Mouse (Mus musculus): ENCODE data around the gene Rin2.

Gene Rin2

DNA sequence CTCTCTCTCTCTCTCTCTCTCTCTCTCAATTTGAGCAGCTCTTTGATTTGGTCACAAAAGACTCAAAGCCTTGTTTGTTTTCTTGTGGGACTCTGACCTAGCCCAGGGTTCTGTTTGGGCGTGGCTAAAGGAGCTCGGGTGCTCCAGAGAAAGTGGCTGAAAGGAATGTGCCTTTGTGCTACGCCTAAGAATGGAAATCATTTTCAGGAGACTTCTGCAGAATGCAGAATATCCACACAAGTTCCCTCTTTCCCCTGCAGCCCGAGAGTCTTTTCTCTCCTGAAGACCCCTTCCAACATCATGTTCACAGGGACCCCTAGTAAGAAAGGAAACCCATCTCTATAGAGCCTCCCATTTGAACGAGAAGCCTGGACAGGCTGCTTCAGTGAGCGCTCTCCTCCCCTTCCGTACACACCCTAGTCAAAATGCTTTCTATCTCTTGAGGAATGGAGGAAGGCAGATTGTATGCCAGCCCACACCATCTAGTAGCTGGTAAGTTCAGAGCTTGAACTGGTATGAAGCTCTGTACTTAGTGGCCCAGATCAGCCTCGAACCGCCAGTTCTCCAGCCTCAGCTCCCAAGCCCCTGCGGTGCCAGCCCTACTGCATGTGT, 187.3 kb downstream of the Rin2 start:
- DNase-seq (ENCODE audit: low spot score): no peak

DNA sequence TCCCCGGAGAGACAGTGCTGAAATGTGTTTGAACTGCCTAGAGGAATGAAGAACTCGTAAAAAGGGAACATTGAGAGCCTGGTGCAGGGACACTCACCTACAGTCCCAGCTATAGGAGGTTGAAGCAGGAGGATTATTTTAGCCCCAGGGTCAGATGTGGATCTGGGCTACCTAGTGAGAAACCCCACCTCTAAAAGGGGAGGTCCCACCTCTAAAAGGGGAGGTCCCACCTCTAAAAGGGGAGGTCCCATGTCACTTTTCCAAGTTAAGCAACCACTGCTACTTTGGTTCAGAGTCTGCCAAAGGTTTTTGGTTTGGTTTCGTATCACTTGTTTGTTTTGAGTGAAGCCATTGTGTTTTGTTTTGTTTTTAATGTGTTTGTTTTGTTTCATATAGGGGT, 190.3 kb downstream of the Rin2 start:
- DNase-seq (ENCODE audit: low spot score): no peak

DNA sequence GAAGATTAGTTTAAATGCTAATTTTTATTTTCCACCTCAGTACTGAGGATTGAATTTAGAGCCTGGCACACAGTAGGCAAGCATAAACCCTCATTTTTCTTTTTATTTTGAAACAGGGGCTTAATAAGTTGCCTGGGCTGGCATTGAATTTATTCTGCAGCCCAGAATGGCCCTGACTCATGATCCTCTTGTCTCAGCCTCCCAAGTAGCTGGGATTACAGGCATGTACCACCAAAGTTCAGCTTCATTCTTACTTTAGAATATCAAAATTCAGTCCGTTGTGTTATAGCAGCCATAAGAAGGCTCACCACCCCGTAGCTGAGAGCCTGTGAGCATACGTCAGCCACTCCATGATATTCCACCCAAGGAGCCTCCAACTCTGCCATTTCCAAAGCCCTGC, 191.2 kb downstream of the Rin2 start:
- DNase-seq (ENCODE audit: low spot score): no peak

DNA sequence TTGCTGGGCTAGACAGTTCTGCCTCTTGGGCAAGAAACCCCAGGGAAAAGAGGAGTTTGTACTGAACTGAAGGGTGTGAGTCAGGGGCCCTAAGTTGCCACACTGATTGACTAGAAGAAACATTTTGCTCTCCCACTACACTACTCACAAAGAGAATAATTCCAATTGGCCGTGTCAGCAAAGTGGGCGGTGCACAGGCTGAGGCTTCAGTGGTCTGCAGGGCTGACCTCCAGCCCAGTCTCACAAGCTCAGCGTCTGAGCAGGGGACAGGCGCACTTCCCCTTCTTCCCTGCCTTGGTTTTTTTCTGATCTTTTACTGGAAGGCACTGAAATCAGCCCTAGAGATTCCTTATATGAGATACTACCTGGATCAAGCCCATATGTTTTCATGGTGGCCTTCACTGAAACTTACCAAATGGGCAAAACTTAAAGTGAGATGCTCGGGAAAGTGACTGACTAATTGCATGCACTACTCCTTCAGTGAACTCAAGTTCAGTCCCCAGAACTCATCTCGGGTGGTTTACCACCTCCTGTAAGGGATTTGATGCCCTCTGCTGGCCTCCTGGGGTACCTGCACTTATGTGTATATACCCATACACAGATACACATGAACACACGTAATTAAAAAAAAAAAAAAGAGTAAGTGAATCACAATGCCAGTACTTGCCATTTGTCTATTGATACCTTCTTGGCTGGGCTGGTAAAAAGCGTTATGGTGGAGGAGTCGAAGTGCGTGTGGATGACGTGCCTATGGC, 191.9 kb downstream of the Rin2 start:
- no peak for DNase-seq (ENCODE audit: low spot score)

DNA sequence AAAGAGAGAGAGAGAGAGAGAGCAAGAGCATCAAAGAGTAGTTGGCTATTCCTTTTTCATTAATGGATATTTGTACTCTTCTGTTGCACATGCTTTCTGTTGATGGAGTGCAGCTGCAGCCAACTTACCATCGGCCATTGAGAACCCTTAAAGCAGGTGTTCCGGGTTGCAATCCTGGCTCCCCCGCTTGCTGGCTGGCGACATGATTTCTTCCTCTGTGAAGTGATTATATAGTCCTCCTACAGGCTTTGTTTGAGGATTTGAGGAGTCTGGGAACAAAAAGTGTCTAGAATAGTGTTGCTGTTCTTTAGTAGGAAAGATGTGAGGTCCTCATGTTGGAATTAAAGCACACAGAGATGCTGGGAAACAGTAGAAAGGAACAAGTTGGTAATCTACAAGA, 196.3 kb downstream of the Rin2 start:
- no peak for DNase-seq (ENCODE audit: low spot score)

DNA sequence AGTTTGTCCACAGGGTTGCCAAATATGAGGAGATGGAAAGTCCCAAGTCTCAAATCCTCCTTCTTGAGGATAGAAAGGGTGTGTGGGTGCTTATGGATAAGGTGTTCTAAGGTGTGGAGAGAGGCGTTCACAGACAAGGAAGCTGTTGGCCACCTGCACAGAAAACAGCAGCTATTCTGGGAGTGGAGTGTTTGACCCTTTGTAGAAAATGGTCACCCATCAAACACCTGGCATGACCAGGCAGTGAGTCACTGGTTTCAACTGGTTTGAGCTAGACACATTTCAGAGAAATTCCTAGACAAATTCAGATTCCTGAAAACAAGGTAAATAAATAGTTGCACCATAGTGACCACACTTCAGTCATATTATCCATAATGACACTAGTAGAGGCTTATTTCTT, 197.1 kb downstream of the Rin2 start:
- DNase-seq (ENCODE audit: low spot score): no peak

DNA sequence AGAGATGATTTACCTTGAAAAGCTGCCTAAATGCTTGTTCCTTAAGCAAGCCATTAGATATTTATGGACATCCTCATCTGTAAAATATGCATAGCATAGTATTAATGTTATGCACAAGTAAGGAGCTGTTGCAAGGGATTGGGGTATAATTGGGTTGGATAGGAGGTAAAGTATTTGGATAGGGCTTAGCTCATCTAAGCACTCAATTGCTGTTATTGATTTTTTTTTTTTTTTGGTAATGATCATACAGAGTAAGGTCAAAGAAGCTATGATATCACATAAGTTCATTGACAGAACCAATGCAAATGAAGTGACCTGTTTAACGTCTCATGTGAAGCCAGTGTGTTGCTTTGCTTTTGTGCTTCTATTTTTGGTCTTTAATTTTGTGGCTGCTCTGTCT, 198.9 kb downstream of the Rin2 start:
- no peak for DNase-seq (ENCODE audit: low spot score)

DNA sequence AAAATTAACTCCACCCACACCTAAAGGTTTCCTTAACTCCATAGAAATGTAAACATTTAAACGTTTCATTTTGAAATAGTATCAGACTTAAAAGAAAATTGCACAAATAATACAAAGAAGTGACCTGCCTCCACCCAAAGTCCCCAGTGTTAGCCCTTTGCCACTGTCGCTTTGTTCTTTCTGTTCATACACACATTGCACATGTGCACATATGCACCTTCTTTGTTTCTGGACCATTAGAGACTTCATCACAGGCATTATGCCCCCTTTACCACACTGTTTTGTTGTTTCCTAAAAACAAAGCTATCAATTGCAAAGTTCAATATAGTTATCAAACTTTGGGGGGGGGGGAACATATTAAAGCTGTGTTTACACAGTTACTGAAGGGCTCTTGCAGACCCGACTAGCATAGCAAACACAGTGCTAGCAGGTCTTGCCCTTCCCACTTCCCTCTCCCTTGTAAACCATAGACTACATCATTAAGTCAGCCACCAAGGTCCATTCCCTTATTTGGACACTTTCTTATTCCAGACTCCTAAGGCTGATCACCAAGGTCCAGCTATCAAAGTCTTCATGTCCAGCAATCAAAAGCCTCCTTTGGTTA, 200.0 kb downstream of the Rin2 start:
- no peak for DNase-seq (ENCODE audit: low spot score)

DNA sequence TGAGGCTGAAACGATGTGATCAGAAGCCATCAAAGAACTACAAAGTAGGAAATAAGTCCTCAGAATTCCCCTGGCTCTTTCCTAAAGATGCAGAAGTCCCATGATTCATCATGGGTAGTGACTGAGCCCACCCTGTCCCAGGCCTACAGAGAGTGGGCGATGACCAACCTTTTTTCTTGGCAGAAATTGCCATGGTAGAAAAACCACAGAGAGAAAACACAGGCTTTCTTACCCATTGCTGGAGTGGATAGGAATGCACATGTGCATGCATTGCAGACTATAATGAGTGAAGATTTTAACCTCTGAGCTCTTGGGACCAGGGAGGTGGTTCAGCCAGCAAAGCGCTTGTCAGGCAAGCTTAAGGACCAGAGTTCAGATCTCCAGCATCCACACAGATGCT, 202.2 kb downstream of the Rin2 start:
- DNase-seq (ENCODE audit: low spot score): no peak

DNA sequence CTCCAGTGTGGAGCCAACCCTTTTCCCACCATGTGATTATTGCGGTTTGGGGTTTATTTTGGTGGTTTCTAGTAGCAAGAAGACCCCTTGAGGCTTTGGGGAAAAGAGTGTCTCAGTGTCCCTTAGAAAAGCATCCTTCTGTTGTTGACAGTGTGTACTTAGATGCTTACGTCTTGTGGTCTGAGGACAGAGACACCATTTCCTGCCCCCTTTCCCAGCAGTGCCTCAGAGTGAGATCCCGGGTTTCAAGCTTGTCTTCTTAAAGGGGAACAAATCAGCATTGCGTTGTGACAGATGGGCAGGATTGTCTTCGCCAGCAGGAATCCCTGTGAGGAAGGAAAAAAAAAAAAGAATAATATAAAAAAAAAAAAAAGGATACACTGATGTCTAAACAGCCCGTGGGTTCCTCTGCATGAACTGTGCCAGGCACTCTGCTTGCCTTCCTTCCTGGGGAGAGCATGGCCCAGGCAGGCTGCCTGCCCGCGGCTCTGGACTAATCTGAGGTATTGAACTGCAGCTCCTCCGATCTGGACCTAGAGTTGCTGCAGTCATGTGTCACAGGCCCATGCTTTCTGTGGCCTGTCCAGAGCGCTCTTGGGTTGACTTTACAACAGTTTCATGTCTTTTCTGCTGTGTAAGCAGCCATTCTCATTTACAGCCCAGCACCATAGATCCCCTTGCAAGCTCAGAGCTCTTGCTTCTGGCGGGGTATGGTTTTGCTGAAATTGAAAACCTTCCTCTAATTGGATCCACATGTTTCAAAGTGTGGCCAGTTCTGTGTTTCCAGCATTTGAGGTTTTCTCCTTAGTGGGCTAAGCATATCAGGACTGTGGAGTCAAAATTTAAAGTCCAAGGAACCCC, 206.1 kb downstream of the Rin2 start:
- DNase-seq (ENCODE audit: low spot score): no peak

DNA sequence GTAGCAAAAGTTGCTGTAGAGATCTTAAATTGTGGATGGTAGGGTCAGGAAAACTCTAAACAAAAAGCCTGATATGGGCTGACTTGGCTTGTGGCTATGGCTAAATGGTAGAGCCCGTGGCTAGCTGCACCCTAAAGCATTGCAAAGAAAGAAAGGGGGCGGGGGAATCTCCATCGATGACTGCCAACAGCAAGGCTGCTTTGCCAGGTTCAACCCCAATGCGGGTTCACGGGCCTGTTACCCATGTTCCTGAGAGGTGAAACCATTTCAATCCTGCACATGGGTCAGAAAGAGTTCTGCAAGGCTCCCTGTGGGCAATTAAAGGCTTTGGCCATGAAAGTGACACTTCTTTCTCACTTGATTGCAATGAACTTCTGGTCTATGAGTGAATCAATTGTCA, 206.9 kb downstream of the Rin2 start:
- DNase-seq (ENCODE audit: low spot score): no peak

DNA sequence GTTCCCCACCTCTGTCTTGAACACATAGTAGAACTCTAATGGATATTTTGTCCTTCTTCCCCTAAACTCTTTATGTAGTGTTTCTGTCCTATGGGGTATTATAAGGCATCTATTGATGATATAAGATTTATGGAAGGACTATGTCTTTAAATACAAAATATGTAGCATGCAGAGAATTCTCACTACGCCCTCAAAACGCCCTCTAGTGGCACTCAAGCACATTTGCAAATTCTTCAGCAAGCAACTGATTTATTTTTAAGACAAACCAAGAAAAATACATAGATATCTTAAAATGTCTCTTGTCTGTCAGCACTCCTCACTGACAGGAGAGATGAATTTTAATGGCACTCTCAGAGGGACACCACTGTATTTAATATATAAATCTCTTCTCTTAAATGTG, 207.4 kb downstream of the Rin2 start:
- no peak for DNase-seq (ENCODE audit: low spot score)

DNA sequence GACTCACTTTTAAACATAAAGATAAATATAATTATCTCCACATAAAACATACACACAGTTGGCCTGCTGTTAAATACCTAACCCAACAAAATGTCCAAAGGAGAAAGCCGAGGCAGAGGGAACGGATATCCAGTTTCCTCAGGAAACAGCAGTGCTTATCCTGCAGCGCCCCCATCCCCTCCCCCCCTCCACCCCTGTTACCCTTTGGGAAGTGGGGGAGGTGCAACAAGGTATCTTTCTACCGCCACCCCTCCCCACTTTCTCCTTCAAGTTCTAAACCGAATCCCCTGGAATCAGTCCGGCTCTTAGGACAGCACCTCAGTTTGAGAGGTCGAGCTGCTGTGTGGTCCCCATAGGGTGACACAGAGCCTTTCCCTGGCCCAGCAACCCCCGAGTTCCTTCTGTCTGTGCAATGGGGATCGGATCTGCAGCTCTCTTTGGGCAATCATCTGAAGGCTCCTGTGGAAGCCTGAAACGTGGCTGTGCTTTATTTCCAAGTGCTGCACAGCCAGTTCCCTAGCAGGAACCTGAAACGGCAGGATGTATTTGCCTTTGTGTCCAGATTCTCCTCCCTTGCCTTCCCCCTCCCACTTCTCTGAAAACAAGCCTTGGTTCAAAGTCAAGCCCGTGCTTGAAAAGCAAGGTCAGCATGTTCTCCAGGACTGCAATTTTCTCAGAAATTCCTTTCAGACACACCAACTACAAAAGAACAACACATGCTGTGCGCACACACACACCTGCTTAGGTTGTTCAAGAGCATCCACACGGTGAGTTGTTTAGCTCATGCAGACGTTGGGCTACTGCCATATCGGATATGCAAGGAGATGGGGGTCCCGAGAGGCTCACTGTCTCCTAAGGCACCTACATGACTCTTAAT, 209.3 kb downstream of the Rin2 start:
- DNase-seq (ENCODE audit: low spot score): no peak

DNA sequence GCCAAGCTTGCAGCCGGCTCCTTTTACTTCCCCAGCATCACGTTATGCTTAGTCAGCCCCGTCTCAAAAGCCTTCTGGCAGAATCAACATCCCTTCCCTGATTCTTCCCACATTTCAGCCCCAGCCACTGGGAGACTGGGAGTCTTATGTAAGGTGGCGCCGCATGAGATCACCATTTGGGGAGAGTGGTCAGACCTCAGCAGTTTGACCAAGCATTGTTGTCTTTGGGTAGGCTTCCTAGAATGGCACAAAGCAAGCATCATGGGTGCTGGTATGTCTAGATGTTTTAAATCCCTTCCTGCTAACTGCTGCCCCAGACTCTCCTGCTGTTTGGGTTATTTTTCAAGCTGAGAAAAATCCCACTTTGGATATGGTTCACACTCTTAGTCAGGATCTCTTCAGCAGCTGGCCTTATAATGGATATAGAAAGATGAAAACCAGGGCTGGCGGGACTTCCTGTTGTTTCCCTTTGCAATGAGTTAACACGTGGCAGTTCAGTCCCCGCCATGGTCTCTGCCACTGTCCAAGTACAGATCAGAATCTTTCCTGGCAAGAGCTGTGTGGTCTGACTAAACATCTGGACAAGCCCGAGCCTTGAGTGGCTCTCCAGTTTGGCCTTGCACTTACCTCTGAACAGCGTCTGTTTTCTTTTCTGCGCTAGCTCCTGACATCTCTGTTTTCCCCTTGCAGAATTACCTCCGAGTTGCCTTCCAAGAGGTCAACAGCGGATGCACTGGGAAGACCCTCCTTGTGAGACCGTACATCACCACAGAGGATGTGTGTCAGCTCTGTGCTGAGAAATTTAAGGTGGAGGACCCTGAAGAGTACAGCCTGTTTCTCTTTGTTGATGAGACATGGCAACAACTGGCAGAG, 210.1 kb downstream of the Rin2 start:
- DNase-seq (ENCODE audit: low spot score): no peak

DNA sequence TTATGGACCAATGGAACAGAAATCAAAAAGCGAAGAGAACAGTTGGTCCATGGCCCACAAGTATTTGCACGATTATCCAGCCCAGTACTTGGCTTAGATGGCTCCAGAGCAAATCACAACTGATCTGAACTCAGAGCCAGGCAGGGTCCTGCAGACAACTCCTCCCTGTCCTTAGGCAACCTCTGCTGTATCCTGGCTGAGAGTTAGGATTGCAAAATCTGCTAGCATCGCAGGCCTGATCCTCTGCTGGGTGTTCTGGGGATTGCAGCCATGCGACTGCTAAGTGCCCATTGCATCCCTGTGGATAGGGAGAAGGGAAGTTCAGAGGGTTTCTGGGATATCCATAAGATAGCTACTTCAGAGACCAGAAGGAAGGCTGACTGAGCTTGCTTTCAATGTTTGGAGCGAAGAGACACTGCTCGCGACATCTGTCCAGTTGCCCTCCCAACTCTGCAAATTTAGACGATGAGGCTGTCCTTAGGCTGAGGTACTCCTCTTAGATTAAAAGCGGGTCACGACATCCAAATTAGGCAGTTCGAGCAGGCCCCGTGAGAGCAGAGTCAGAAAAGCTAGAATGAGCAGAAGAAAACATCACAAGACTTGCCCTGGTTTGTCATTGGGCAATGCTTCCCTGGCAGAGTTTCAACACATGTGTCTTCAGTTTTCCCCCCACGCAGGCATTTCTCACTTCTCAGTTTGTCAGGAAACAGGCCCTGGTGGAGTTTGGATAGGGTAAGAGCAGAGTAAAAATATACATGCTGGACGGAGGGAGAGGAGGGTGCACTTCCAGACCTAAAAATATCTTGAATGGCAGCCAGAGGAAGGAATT, 213.1 kb downstream of the Rin2 start:
- DNase-seq (ENCODE audit: low spot score): peak; percentile 56

DNA sequence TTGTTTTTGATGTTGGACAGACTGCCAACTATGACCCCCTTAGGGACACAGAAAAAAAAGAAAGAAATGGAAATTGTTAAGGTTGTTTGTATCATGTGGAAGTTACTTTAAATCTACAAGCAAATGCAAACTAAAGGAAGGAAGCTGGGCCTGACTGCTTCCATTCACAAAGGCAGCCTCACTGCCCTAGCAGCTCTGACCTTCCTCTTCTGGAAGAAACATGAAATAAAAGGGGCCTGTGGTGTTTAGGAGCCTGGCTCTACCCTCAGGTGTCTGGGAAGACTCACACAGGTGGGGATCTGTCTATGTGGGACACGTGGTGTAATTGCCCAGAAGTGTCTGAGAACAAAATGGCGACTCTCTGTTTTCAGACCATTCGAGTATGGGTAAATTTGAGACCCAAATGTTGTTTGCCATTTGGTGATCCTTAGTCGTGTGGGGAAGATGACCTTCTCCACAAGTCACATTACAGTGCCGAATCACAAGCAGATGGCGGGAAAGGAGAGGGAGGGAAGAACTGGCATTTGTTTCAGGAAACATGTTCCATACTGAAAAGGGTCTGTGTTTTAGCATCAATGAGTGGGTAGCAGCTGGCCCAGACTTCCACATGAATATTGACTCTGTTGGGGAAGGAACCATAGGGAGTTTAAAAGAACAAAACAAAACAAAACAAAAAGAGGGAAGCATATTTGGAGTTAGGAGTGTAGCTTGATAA, 213.9 kb downstream of the Rin2 start:
- no peak for DNase-seq (ENCODE audit: low spot score)

DNA sequence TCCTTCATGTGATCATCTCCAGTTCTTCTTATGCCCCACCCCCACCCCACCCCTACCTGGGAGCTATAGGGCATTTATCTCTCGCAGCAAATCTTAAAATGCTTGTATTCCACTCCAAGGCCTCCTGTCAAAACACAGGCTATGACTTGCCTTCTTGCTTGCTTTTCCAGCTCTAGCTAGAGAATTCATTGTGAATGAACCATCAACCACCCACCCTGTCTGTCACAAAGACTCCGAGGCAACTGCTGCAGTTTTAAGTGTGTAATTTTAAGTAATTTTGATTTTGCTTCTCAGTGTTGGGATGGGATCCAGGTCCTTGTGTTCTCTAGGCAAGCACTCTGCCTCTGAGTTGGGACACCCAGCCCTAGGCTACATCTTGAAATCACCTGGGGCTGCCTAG, 215.6 kb downstream of the Rin2 start:
- no peak for DNase-seq (ENCODE audit: low spot score)

DNA sequence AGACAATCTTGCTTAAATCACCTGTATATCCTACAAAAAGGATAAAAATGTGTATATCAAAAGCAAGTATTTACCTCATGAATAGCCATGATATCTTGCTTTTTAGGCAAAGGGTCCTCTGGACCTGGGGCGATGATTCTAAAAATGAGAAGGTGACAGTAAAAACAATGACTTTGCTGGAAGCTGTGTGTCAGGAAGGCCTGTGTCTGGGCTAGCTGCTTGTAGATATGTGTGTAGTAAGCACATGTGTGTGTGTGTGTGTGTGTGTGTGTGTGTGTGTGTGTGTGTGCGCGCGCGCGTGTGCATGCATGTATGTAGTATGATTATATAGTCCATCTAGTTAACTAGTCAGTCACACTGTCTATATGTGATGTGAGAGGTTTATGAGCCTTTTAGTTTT, 218.7 kb downstream of the Rin2 start:
- no peak for DNase-seq (ENCODE audit: low spot score)

DNA sequence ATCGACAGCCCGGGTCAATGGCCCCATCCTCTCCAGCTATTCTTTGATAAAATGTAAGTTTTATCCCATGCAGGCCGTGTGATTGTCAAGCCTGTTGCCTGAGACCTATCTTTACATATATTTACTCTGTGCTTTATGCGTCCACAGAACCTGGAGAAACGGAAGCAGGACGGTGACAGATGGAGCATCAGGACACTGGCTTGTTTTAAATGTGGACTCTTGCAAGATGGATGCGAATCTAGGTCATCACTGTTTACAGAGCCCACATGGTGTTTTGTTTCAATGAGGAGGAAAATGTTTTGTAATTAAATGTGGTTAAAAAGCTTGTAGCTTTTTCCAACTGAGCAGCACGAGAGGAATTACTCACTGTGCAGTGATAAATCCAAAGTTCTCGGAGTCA, 223.1 kb downstream of the Rin2 start:
- no peak for DNase-seq (ENCODE audit: low spot score)
